Mouse (Mus musculus): ENCODE data around the gene Tomm20.

- TF ChIP-seq CTCF (IDR thresholded peaks at IDR 0.05; ENCODE audit: insufficient read depth, low read length) (peak; percentile 38; the same call in 1 of the 2 replicates), POLR2A (IDR thresholded peaks at IDR 0.05; ENCODE audit: borderline replicate concordance, extremely low read depth, low read depth, low read length) (no peak)
Measured at GRCm38 (mm10) chr8:126975706-126976105, 30.1 kb upstream of the Tomm20 start.
